Mouse (Mus musculus) kidney, adult 2 months (tissue): ENCODE data around the gene Zbtb9.

Experiments used
- CTCF ChIP-seq: fragments of 200-500 bp; conservative IDR thresholded peaks from 2 replicates; pipeline ENCODE4 v1.5.1; 2011; ENCODE audit warnings: low read depth, mild to moderate bottlenecking, control low read depth, low read length, moderate library complexity, mixed read lengths; ENCODE audit not compliant: insufficient read depth, insufficient read length
- POLR2A ChIP-seq: fragments of 200-500 bp; IDR thresholded peaks from one replicate; pipeline ENCODE4 v1.6.1; 2011; ENCODE audit warnings: low read depth, low read length, control low read depth

DNA sequence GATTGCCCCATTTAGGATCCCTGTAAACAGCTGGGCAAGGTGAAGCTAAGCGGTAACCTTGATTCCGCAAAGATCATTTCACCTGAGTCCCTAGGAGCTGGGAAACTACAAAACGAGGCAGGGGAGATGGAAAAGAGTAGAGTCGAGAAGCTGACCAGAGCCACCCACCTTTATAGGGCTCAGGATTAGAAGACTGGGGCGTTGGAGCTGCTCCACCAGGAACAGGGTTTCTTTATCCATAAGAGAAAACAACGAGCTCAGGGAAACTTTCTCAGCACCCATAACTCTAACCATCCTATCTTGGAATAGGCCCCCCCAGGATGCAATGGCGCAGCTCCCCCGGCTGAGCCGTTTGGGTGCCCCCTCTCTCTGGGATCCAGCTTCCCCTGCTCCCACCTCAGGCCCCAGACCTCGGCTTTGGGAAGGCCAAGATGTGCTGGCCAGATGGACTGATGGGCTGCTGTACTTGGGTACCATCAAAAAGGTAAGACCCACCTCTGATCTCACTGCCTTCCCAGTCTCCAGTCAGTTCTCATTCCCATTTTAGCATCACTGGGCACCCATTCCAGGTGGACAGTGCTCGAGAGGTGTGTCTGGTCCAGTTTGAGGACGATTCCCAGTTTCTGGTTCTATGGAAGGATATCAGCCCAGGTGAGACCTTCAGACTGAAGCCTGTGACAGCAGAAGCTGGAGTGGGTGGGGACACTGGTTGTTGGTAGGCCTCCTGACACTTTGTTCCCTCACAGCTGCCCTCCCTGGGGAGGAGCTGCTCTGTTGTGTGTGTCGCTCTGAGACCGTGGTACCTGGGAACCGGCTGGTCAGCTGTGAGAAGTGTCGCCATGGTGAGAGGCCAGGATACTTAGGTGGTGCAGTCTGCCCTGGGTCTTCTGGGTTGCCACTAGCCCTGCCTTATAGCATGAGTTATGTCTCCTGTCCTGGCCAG lies 38.8 kb upstream of the Zbtb9 start:
- TF ChIP-seq POLR2A (no peak), CTCF (no peak)
